Mouse (Mus musculus) testis, postnatal 10 days (tissue): ENCODE measurements around the gene Zkscan1.
A peak's percentile ranks its signal among the peaks of the same experiment; 100 is the strongest.
"Not testable (repeated sequence)": the region's sequence is repeated elsewhere in the genome, so short reads cannot be mapped to it uniquely, and the experiment has no call there.

ENCODE experiments used
- DNase-seq: peaks from one replicate; pipeline ENCODE4 v3.0.0; 2021; ENCODE audit warnings: low spot score

Gene Zkscan1

GRCm38 (mm10) chr5:138084996-138085395 is at the start of gene Zkscan1:
Gene Zkscan1 (plus strand): TSS chr5:138085084.
- DNase-seq: peak; percentile 74

GRCm38 (mm10) chr5:138052894-138053293 is 32.0 kb upstream of the Zkscan1 start, which contains the start of gene Smok3c:
Gene Smok3c (plus strand): TSS chr5:138053194.
- DNase-seq: not testable (repeated sequence)

GRCm38 (mm10) chr5:138073803-138074202 is 11.1 kb upstream of the Zkscan1 start:
- no peak for DNase-seq

GRCm38 (mm10) chr5:138075684-138076083 is 9.2 kb upstream of the Zkscan1 start:
- DNase-seq: no peak

GRCm38 (mm10) chr5:138076148-138076547 is 8.7 kb upstream of the Zkscan1 start:
- no peak for DNase-seq

GRCm38 (mm10) chr5:138080456-138080855 is 4.4 kb upstream of the Zkscan1 start:
- DNase-seq: no peak

- DNase-seq: no peak
Measured at GRCm38 (mm10) chr5:138081446-138081845, 3.4 kb upstream of the Zkscan1 start.

- DNase-seq: no peak
Measured at GRCm38 (mm10) chr5:138083318-138083900, 1.5 kb upstream of the Zkscan1 start.

- no peak for DNase-seq
Measured at GRCm38 (mm10) chr5:138083936-138084335, 948 bp upstream of the Zkscan1 start.

- no peak for DNase-seq
Measured at GRCm38 (mm10) chr5:138084507-138084906, 377 bp upstream of the Zkscan1 start.

- DNase-seq: no peak
Measured at GRCm38 (mm10) chr5:138085421-138085911, 582 bp downstream of the Zkscan1 start.

GRCm38 (mm10) chr5:138086842-138087241 is 2.0 kb downstream of the Zkscan1 start:
- no peak for DNase-seq

- no peak for DNase-seq
Measured at GRCm38 (mm10) chr5:138088366-138088765, 3.5 kb downstream of the Zkscan1 start.

- DNase-seq: no peak
Measured at GRCm38 (mm10) chr5:138089108-138089551, 4.2 kb downstream of the Zkscan1 start.

GRCm38 (mm10) chr5:138090271-138090670 is 5.4 kb downstream of the Zkscan1 start:
- no peak for DNase-seq

- DNase-seq: no peak
Measured at GRCm38 (mm10) chr5:138090737-138091136, 5.9 kb downstream of the Zkscan1 start.

- DNase-seq: no peak
Measured at GRCm38 (mm10) chr5:138092771-138093170, 7.9 kb downstream of the Zkscan1 start.

GRCm38 (mm10) chr5:138094474-138094873 is 9.6 kb downstream of the Zkscan1 start:
- DNase-seq: no peak

- no peak for DNase-seq
Measured at GRCm38 (mm10) chr5:138104976-138105375, 20.1 kb downstream of the Zkscan1 start.

- no peak for DNase-seq
Measured at GRCm38 (mm10) chr5:138107130-138107529, 22.2 kb downstream of the Zkscan1 start.

- DNase-seq: not testable (repeated sequence)
Measured at GRCm38 (mm10) chr5:138109847-138110396, 25.0 kb downstream of the Zkscan1 start.

- DNase-seq: peak; percentile 93
Measured at GRCm38 (mm10) chr5:138116255-138117198, 31.6 kb downstream of the Zkscan1 start, which contains the start of gene Zscan21. Gene Zscan21 (plus strand): TSS chr5:138116903.
